Mouse (Mus musculus) mouse embryonic stem cell (cell line): Measurements from ENCODE around the gene Fbxl21.

Experiments
- in situ Hi-C, 2 experiments: fragments of 300-500 bp; cut with MboI; formaldehyde crosslinking; loops; 1 replicate in 1 of 2; 3 replicates in 1 of 2; pipeline ENCODE4 v1.14.3; 2019 to 2020; ENCODE audit warnings: low sequenced_read_pairs in 2 of 2, low pct_unique_long_range_greater_than_20kb in 1 of 2, mixed read lengths in 1 of 2; ENCODE audit not compliant: unreplicated experiment in 1 of 2

The Fbxl21 gene

GRCm38 (mm10) chr13:56528281-56528680, 6.0 kb downstream of the Fbxl21 start:
- in situ Hi-C loops, result no loop called here

- in situ Hi-C loops, result no loop called here
These were observed 6.8 kb downstream of the Fbxl21 start for GRCm38 (mm10) chr13:56529031-56529430.

- in situ Hi-C loops, result no loop called here
These were observed 7.4 kb downstream of the Fbxl21 start for GRCm38 (mm10) chr13:56529685-56530084.

- in situ Hi-C loops, result no loop called here
These were observed 12.7 kb downstream of the Fbxl21 start for GRCm38 (mm10) chr13:56534931-56535330.

- in situ Hi-C loops, result no loop called here
These were observed 13.3 kb downstream of the Fbxl21 start for GRCm38 (mm10) chr13:56535570-56535969.

GRCm38 (mm10) chr13:56537026-56537425, 14.8 kb downstream of the Fbxl21 start:
- in situ Hi-C loops, result no loop called here

GRCm38 (mm10) chr13:56539846-56540245, 17.6 kb downstream of the Fbxl21 start:
- in situ Hi-C loops, result no loop called here

GRCm38 (mm10) chr13:56543805-56544204, 21.5 kb downstream of the Fbxl21 start:
- in situ Hi-C loops, result no loop called here

- in situ Hi-C loops, result no loop called here
These were observed 22.7 kb downstream of the Fbxl21 start for GRCm38 (mm10) chr13:56544956-56545355.

- in situ Hi-C loops, result no loop called here
These were observed 26.1 kb downstream of the Fbxl21 start, which contains the start of gene Lect2 for GRCm38 (mm10) chr13:56548401-56548800. Gene Lect2, minus strand, starts transcription at chr13:56548502.

- in situ Hi-C loops, result no loop called here
These were observed 27.1 kb downstream of the Fbxl21 start for GRCm38 (mm10) chr13:56549364-56549763.

- in situ Hi-C loops, result loop anchor here in 1 of 2 experiments (25.0 kb wide), 1 partner anchor 112 kb away; no protein-coding TSS in a partner anchor
These were observed 28.3 kb downstream of the Fbxl21 start for GRCm38 (mm10) chr13:56550574-56550973.

- in situ Hi-C loops, result loop anchor here in 1 of 2 experiments (25.0 kb wide), 1 partner anchor 111 kb away; no protein-coding TSS in a partner anchor
These were observed 29.4 kb downstream of the Fbxl21 start for GRCm38 (mm10) chr13:56551661-56552060.

GRCm38 (mm10) chr13:56553923-56554322, 31.7 kb downstream of the Fbxl21 start:
- in situ Hi-C loops, result loop anchor here in 1 of 2 experiments (25.0 kb wide), 1 partner anchor 108 kb away; no protein-coding TSS in a partner anchor

GRCm38 (mm10) chr13:56554409-56554808, 32.1 kb downstream of the Fbxl21 start:
- in situ Hi-C loops, result loop anchor here in 1 of 2 experiments (25.0 kb wide), 1 partner anchor 108 kb away; no protein-coding TSS in a partner anchor

GRCm38 (mm10) chr13:56555957-56556356, 33.7 kb downstream of the Fbxl21 start:
- in situ Hi-C loops, result loop anchor here in 1 of 2 experiments (25.0 kb wide), 1 partner anchor 106 kb away; no protein-coding TSS in a partner anchor

GRCm38 (mm10) chr13:56556701-56557100, 34.4 kb downstream of the Fbxl21 start:
- in situ Hi-C loops, result loop anchor here in 1 of 2 experiments (25.0 kb wide), 1 partner anchor 106 kb away; no protein-coding TSS in a partner anchor

GRCm38 (mm10) chr13:56558811-56559210, 36.5 kb downstream of the Fbxl21 start:
- in situ Hi-C loops, result loop anchor here in 1 of 2 experiments (25.0 kb wide), 1 partner anchor 103 kb away; no protein-coding TSS in a partner anchor

- in situ Hi-C loops, result loop anchor here (10.0 to 25.0 kb wide), 2 partner anchors 95 to 102 kb away; no protein-coding TSS in a partner anchor
These were observed 37.6 kb downstream of the Fbxl21 start for GRCm38 (mm10) chr13:56559841-56560370.

- in situ Hi-C loops, result loop anchor here (10.0 to 25.0 kb wide), 2 partner anchors 94 to 101 kb away; no protein-coding TSS in a partner anchor
These were observed 38.9 kb downstream of the Fbxl21 start for GRCm38 (mm10) chr13:56561129-56561528.
